Mouse (Mus musculus): ENCODE measurements around the gene Hnf1a.
A peak's percentile ranks its signal among the peaks of the same experiment; 100 is the strongest.
"Not testable (repeated sequence)": the region's sequence is repeated elsewhere in the genome, so short reads cannot be mapped to it uniquely, and the experiment has no call there.

Gene Hnf1a

DNA sequence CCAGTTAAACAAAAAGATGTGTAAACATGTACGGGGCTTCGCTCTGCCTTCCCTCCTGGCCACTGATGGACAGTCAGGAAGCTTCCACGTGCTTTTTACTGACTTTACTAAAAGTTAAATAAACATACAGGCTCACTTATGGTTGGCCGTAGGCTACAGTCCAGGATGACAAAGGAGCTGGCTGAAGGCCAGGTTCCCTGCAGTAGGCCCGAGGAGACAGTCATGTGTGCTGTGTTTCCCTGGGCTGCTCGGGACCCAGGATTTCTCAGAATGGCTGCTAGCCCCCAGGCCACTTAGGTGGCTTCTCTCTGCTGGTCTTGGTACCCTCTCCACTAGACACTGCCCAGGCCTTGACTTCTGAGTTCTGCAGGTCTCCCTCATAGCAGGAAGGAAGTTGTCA is 22.0 kb downstream of the Hnf1a start:
- no peak for DNase-seq (ENCODE audit: extremely low spot score, low read depth, low spot score)

DNA sequence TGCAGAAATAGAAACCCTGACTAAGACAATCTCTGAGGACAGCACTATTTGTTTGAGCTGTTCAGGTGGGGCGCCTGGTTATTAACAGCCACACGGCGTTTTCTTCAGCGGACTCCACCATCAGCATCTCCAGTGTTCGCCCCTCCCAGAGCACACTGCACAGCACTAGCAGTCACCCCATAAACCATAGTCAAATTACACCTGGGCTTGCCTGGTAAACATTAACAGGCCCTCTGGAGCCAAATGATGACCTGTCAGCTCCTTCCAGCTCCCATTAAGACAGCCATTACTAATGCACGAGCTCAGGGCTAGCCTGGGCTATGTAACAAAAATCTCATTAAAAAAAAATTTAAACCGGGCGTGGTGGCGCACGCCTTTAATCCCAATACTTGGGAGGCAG is 25.8 kb downstream of the Hnf1a start:
- DNase-seq (ENCODE audit: extremely low spot score, low read depth, low spot score), result no peak

DNA sequence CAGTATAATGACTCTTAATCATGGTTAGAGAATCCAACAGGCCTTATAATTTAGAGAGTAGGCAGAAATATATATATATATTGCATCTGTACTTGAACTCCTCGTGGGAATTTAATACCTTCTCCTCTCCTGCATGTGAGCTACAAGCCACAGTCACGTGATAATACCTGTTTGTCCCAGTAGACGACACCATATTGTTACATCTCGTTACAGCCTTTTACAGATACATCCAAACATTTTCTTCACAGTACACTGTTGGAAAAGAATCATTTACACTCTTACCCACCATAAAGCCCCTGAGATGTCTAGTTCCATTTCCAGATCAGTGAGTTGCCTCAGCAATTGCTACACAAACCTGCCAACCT is 28.1 kb downstream of the Hnf1a start:
- no peak for DNase-seq (ENCODE audit: extremely low spot score, low read depth, low spot score)

DNA sequence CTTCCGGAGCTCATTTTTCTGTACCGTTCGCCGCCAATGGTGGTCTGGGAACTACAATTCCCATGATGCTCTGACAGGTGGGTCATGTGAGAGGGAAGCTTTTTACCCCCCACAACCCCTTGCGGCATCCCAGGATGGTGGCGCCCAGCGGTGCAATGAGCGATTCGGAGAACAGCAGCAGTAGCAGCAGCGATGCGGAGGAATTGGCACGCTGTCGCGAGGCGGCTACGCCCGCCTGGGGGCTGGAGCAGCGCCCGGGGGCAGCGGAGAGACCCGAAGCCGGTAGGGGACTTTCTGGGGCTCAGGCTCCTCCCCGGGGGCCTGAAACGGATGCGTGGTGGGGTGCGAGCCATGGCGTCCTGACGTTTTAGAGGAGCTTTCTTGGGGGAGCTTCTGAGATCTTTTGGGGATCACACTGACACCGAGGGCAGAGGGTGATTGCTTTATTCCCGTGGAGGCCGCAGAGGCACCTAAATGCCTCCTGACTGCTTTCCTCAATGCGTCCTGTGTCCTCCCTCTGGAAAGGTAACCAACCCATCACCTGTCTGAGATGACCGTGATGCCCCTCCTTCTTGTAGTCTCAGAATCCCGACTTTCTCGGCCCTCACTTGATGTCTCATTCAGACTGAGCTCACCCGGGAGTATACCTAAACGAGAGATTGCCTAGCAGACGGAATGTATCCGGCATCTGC is 28.7 kb downstream of the Hnf1a start, which contains the start of gene 2210016L21Rik:
Gene 2210016L21Rik, plus strand, starts transcription at position 85 of the 692 bp plus-strand sequence.
- DNase-seq (ENCODE audit: extremely low spot score, low read depth, low spot score), result peak; percentile 79

DNA sequence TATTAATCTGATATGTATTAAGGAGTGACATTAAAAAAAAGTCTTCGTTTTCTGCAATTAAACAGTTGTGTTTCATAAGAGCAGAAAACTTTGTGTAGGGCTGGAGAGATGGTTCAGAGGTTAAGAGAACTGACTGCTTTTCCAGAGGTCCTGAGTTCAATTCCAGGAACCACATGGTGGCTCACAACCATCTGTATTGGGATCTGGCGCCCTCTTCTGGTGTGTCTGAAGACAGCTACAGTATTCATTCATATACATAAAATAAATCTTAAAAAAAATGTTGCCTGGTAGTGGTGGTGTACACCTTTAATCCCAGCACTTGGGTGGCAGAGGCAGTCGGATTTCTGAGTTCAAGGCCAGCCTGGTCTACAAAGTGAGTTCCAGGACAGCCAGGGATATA is 29.8 kb downstream of the Hnf1a start:
- not testable (repeated sequence) for DNase-seq (ENCODE audit: extremely low spot score, low read depth, low spot score)

DNA sequence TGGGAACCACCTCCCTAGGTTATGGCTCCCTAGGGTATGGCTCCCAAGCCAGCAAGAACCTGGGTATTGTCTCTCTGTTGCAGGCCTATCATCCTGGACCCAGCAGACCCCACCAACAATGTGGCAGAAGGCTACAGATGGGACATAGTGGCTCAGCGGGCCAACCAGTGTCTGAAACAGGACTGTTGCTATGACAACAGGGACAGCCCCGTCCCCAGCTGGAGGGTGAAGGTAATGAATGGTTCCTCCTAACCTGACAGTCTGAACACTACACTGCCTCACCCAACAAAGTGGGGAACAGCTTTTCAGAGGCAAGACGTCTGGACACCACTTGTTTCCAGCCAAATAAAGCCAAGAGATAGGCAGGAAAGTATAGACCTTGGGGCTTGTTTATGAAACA is 35.1 kb downstream of the Hnf1a start:
- no peak for DNase-seq (ENCODE audit: extremely low spot score, low read depth, low spot score)

DNA sequence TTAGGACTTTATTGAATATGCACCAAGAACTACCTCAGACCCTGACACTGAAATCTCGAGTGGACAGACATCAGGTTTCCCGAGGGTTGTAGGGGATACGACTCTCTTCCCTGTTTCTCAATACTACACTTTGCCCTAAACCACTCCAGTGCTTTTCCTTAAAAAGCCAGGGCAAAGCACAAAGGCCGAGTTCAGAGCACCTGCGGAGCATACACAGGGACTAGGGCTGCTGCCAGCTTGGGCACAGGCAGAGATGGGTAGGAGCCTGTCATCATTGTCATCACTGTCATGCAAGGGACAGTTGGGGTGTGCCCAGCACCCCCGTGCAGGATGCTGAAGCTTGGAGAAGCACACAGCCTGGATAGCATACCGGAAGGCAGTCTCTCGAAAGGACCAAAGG is 37.7 kb downstream of the Hnf1a start:
- no peak for DNase-seq (ENCODE audit: extremely low spot score, low read depth, low spot score)

DNA sequence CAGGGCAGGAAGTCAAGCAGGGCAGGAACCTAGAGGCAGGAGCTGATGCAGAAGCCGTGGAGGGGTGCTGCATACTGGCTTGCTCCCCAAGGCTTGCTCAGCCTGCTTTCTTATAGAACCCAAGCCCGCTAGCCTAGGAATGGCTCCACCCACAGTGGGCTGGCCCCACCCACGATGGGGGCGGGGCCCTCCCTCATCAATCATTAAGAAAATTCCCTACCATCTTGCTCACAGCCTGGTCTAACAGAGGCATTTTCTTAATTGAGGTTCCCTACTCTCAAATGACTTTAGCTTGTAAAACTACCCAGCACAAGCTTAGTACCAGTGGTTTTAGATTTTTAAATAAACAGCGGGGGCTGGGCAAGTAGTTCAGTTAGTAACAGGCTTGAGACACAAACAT is 39.3 kb downstream of the Hnf1a start:
- DNase-seq (ENCODE audit: extremely low spot score, low read depth, low spot score), result no peak

DNA sequence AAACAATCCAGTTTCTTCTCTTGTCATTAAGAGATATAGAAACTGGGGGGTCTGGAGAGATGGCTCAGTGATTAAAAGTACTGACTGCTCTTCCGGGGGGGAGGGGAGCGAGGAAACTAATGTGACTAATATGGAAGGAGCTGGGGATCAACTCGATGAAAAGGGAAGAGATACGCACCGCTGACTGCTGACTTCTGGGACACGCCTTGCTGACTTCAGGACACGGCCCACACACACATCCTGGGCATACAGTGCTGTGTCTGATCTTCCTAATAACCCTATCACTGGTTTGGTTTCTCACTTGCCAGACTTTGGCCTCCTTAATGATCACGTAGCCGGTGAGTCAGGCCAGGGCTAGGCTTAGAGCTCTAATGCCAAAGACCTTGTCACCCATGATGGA is 44.1 kb downstream of the Hnf1a start:
- DNase-seq (ENCODE audit: extremely low spot score, low read depth, low spot score), result no peak

DNA sequence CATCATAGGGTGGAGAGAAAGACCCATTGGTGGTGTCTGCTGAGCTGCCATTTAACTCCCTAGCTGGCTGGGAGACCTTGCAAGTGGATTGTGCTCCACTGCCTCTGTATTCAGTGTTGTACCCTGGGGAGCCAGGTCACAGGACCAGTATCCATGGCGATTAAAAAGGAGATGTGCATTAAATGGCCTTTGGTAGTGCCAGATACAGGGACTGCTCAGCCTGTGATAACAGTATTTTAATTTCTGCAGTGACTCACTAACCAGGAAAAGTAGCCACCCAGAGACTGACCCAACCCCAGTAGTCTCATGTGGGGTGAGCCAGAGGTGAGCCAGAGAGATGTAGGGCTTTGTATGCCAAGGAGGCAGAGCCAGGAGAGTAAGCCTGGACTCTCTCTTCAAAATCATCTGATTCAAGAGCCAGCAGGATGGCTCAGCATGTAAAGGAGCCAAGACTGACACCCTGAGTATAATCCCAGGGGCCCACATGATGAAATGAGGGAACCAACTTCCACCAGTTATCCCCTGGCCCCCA is 44.7 kb downstream of the Hnf1a start:
- DNase-seq (ENCODE audit: extremely low spot score, low read depth, low spot score), result no peak

DNA sequence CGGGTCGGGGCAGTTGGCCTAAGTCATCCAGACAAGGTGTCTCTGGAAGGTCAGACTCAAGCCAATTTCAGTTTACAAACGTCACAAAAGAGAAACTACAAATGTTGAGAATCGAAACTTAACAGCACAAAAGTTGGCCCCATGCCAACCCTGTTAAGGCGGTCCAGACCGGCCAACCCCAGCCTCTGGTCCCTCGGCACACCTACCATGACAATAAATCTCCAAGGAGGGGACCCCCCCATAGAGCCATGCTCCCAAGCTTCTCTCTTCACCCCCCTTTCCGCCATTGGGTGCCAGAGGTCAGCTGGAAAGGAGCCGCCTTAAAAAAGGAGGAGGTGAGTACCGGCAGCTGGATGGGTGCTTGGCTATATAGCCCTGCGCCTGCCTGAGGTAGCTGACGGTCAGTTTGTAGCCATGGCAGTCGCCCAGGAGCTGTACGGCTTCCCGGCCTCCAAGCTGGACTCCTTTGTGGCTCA is 47.9 kb downstream of the Hnf1a start, which contains the start of gene Oasl1:
Gene Oasl1, plus strand, starts transcription at position 243 of the 476 bp plus-strand sequence.
- no peak for DNase-seq (ENCODE audit: extremely low spot score, low read depth, low spot score)

DNA sequence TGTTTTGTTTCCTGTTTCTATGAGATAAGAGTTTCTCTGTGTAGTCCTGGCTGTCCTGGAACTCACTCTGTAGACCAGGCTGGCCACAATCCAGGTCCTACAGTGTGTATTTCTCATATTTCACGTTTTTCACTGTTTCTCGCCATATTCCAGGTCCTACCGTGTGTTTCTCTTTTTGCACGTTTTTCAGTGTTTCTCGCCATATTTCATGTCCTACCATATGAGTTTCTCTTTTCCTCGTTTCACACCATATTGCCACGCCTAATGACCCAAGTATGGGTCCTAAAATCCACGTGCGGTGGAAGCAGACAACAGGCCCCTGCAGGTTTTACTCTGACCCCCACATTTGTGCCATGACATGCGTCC is 48.5 kb downstream of the Hnf1a start:
- DNase-seq (ENCODE audit: extremely low spot score, low read depth, low spot score), result peak; percentile 52

DNA sequence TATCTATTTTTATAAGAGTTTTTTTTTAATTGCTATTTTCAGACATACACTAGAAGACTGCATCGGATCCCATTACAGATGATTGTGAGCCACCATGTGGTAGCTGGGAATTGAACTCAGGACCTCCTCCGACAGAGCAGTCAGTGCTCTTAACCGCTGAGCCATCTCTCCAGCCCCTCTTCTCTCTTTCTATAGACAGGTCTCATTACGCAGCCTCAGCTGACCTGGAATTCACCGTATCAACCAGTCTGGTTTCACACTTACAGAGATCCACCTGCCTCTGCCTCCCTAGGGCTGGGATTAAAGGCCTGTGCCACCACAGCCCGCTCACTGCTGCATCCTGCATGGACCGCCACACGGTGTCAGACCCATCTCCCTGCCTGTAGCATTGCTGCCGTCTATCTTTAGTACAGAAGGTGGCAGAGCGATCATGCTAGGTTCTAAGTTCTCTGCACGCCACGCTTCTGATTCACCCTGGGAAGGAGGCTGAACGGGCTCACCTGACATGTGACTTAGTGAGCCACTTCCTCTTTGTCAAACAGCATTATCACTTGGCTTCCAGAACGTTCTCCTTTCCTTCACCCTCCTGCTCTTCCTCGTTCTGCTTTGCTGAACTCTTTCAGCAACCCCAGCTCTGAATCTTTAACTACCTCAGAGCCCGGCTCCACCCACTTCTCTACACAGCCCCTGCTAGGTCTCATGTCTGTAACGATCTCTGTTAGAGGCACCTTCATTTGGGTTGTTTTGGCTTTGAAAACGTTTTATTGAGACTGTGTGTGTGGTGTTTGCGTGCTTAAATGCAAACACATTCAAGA is 49.1 kb downstream of the Hnf1a start:
- DNase-seq (ENCODE audit: extremely low spot score, low read depth, low spot score), result no peak

DNA sequence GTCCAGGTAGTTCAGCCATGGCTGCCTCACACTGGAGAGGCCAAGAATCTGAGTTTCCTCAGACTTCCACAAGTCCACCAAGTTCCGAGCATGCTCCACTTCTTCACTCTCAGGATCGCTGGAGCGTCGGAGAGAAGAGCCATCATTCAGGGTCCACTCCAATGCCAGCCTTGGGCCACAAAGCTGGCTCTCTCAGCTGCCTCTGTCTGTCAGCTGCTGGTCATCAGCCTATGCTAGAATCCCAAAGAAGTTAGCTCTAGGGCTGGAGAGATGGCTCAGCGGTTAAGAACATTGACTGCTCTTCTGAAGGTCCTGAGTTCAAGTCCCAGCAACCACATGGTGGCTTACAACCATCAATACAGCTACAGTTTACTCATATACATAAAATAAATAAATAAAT is 53.5 kb downstream of the Hnf1a start:
- not testable (repeated sequence) for DNase-seq (ENCODE audit: extremely low spot score, low read depth, low spot score)

DNA sequence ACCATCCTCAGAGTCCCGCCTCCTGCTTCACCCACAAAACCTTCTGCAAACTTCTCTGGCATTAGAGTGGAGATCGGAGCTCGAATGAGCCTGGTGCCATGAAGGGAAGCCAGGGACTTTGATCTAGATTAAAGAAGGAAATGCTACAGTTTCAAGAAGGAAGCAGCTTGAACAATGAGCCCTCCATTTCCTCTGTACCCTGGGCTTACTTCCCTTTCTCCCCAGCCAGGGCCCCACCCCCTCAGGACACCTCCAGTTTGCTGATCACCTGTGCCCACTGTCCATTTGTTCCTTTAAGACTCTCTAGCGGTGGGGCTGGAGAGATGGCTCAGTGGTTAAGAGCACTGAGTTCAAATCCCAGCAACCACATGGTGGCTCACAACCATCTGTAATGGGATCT is 54.1 kb downstream of the Hnf1a start:
- DNase-seq (ENCODE audit: extremely low spot score, low read depth, low spot score), result no peak

DNA sequence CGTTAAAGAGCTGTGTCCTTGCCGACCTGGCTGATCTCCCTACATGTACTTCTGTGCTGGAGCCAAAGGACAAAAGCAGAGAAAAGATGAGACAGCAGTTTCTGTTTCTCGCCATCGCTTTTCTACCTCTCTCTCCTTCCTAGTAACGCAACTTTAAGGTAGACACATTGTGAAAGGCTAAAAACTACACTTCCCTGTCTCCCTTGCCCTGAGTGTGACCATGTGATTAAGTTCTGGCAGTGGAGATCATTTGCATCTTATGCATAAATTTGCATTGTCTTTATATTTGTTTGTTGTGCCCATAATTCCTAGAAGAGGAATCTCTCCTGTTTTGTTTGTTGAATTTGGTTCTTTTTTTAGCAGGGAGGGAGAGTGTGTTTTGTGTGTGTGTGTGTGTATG is 55.0 kb downstream of the Hnf1a start:
- DNase-seq (ENCODE audit: extremely low spot score, low read depth, low spot score), result no peak

DNA sequence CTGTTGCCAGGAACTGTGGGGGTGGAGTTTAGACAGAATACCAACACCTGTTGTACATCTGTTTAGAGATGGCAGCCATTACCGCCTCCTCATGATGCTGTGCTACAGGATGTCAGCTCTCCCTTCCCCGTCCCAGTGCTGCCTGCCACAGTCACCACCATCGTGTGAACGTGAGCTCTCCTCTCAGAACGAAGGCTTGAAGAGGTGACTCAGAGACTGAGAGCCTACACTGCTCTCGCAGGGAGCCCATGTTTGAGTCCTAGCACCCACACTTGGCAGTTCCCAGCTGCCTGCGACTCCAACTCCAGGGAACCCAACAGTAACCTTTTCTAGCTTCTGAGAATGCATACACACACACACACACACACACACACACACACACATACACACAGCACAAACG is 56.0 kb downstream of the Hnf1a start:
- DNase-seq (ENCODE audit: extremely low spot score, low read depth, low spot score), result no peak

DNA sequence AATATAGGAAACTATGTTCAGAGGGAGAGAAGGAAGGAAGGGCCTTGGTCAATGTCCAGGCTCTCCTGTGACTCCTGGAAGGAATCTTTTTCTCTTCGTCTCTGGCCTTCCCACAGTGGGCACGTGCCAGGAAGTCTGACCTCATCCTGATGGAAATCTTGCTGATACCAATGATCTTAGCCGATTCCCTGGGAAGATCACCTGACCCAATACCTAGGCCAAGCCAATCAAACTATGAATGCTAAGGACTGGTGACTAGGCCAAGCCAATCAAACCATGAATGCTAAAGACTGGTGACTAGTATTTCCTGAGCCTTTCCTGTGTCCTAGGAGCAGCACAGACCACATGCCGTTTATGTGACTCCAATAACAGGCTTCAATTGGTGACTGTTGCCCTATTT is 57.2 kb downstream of the Hnf1a start:
- DNase-seq (ENCODE audit: extremely low spot score, low read depth, low spot score), result no peak

DNA sequence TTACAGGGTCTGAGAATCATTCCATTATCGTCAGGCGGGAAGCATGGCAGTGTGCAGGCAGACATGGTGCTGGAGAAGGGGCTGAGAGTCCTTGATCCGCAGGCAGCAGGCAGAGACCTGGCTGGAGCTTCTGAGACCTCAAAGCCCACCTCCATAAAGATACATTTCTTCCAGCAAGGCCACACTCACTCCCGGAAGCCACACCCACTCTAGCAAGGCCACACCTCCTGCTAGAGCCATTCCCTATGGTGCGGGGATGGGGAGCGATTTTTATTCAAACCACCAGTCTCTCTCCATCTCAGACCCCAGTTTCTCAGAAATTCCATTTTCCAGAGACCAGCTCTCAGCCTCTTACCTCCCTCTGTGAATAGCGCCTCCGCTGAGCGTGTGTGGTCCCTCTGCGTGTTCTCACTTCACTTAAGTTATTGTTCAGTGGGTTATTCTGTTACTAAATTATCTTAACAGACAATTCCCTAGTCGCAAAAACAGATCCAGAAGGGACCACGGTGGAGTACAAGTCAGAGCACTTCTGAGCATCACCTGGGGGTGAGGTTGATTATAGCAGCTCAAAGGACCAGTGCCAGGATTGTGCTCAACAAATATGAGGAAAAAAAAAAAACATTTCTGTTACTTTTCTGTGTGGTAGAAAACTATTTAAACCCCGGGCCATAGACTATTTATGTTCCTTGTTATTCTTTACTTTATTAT is 62.1 kb downstream of the Hnf1a start:
- DNase-seq (ENCODE audit: extremely low spot score, low read depth, low spot score), result no peak

DNA sequence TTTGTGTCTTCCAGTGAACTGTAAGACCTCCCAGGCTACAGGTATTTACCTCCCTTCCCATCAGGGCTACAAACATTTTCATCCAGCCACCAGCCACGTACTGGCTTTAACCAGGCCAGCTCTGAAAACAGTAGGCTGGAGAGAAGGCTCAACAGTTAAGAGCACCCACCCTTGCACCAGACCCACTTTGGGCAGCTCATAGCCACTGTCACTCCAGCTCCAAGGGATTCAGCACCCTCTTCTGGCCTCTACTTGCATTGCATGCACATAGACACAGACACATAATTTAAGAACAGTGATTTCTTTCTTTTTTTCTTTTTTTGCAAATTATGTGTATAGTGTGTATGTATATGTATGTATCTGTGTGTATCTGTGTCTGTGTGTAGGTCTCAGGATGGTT is 68.5 kb downstream of the Hnf1a start:
- no peak for DNase-seq (ENCODE audit: extremely low spot score, low read depth, low spot score)

Data from hindlimb bud, embryonic 11.5 days (tissue).